Mouse (Mus musculus) bone marrow, adult 2 months (tissue): ENCODE results near the gene Spred2.
"Not testable (repeated sequence)": the region's sequence is repeated elsewhere in the genome, so short reads cannot be mapped to it uniquely, and the experiment has no call there.

Experiments used
- CTCF ChIP-seq: fragments of 200-500 bp; IDR thresholded peaks from 2 replicates; pipeline ENCODE4 v1.5.1; 2011; ENCODE audit warnings: low read length, control low read depth; ENCODE audit not compliant: control insufficient read depth, insufficient read depth
- POLR2A ChIP-seq: fragments of 200-500 bp; IDR thresholded peaks from 2 replicates; pipeline ENCODE4 v1.6.1; 2011; ENCODE audit warnings: low read depth, mild to moderate bottlenecking, control low read depth, low read length, borderline replicate concordance; ENCODE audit not compliant: control insufficient read depth

DNA sequence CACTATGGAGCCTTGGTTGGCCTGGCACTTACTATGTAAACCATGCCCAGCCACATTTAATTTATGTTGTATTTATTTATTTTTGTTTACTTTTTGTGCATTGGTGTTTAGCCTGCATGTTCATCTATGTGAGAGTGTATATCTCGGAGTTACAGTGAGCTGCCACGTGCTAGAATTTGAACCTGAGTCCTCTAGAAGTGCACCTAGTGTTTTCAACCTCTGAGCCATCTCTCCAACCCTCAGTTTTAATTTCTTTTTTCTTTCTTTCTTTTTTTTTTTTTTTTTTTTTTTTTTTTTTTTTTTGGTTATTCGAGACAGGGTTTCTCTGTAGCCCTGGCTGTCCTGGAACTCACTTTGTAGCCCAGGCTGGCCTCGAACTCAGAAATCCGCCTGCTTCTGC is 106.8 kb downstream of the Spred2 start:
- not testable (repeated sequence) for TF ChIP-seq CTCF, POLR2A
